Mouse (Mus musculus) T-cell, adult 2 months (primary cell): ENCODE measurements around the gene Kpna6.
A peak's percentile ranks its signal among the peaks of the same experiment; 100 is the strongest.

Source experiments
- DNase-seq: peaks from one replicate; pipeline ENCODE4 v3.0.0; 2022; ENCODE audit warnings: low spot score

Gene Kpna6

GRCm38 (mm10) chr4:129648656-129649055 is 23.9 kb downstream of the Kpna6 start:
- no peak for DNase-seq

- DNase-seq, result no peak
Observed at GRCm38 (mm10) chr4:129645204-129645603, 27.4 kb downstream of the Kpna6 start.

DNA sequence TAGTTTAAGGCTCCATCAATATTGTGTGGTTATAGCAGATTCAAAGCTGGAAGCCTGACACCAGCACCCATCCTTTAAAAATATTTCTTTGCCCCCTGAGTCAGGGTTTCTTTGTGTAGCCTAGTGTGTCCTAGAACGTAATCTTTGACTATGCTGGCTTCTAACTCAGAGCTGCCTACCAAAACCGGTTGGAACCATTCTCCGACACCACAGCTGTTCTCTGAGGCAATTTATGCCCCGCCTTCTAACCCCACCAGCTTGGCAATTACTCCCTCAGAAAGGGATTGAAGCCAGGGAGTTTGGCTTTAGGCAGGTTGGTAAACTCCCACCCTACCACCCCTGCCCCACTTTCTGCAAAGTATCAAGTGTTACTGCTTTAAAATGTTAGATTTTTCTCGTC is 30.8 kb downstream of the Kpna6 start:
- no peak for DNase-seq

- DNase-seq, result peak; percentile 93
Observed at GRCm38 (mm10) chr4:129640638-129641467, 31.7 kb downstream of the Kpna6 start, which contains the start of gene Txlna. Txlna (minus strand) TSS chr4:129641065.

- DNase-seq, result no peak
Observed at GRCm38 (mm10) chr4:129640101-129640637, 32.4 kb downstream of the Kpna6 start.

GRCm38 (mm10) chr4:129639221-129639620 is 33.3 kb downstream of the Kpna6 start:
- DNase-seq, result no peak

DNA sequence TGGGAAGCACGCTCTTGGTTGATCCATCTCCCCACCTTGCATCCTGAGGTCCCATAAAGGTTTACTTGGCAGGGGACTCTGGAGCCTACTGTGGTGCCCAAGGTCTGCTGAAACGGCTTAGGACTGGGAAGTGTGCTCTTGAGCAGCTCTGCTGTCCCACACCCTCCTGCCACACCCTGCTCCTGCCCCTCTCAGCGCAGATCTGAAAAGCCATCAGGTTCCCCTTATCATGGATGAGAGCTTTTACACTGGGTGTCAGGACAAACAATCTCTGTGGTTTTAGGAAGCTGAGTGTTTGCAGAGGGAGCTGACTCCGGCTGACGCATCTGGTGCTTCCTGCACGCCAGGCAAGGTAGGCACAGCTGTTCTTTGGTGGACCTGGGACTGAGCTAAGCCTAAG is 38.7 kb downstream of the Kpna6 start:
- no peak for DNase-seq

DNA sequence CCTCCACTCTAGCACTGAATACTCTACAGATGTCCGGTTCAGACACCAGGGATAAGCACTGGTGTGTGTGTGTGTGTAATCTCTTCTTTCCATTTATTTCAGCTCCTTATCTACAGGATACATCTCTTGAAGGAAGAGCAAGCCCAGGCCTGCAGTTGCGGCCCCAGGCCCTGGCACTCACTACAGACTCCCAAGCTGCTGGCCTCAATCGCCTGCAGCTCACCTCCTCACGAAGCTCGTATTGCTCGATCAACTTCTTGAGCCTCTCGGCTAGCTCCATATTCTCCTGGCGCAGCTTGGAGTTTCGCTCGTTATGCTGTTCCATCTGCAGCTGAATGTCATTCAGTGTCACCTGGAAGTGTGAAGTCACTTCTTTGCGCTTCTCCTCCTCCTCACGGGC is 40.7 kb downstream of the Kpna6 start:
- no peak for DNase-seq

DNA sequence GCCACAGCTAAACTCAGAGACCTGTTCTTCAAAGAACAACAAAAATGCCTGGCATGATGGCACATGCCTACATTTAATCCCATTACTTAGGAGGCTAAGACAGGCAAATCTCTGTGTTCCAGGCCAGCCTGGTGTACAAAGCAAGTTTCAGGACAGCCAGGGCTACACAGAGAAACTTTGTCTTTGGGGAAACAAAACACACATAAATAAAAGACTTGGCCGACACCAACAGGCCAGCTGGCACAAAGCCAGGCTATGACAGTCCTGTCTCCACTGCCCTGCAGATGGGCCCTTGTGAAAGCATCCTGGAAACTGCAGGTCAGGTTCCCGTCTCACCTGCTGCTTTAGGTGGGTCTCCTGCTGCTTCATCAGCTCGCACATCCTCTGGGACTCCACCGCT is 41.6 kb downstream of the Kpna6 start:
- no peak for DNase-seq

GRCm38 (mm10) chr4:129626035-129626434 is 46.5 kb downstream of the Kpna6 start:
- no peak for DNase-seq

DNA sequence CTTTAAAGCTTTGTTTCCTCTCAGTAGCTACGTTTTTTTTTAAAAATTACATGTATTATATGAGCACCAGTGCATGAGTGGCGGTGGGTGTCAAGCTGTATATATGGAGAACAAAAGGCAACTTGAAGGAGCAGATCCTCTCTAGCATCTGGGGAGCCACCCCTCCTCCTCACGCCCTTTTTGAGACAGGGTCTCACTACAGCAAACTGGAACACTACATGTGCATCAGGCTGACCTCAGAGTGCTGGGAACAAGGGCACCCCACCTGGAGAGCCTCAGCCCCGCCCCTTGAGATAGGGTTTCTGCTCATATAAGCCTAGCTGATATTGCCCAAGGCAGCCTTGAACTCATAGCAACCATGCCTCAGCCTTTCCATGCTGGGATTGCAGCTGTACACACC is 47.1 kb downstream of the Kpna6 start:
- no peak for DNase-seq

DNA sequence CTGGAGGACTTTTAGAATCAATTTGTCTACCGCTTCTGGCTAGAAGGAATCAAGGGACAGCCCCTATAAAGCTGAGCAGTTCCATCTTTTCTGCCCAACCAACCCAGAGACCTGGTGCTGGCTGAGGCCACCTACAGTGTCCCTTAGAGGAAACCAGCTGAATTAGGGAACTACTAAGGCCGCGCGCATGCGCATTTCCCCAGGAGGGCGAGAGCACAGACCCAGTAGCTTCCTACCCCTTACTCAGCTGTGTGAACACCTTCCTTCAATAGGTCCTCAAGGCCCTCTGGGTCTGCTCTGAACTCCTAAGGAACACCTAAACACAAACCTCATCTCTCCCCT is 47.6 kb downstream of the Kpna6 start:
- peak; percentile 34 for DNase-seq

DNA sequence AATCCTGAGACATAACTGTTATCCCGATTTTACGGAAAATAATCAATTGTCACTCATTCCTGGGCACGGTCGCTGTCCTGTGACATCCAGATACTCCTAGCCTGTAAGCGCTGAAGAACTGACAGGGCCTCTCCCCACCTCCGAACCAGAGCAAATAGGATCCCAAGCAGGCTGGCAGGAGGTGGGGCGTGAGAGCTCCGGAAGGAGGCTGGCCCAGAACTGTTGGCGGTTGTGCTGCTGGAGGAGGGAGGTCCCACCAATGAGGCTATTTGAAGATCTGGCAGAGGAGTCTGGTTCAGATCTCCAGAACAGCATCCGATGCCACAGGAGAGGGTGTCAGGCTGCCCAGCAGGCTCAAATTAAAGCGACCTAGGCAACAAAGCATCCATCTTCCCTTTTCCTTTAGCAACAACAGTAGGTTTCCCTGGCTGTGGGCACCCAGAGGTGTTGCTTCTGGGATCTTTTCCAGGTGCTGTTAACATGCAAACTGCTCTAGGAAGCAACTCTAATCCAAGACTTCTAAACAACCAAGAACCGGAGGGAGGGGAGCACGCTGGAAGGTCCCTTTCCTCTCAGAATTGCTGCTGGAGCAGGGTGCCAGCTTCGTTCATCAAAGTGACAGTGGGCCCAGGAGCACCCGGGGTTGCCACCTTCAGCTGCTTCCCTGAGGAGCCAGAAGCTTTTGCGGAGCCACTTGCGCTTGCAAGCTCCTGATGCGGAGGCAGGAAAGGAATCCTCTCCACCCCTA is 48.1 kb downstream of the Kpna6 start:
- peak; percentile 92 for DNase-seq

DNA sequence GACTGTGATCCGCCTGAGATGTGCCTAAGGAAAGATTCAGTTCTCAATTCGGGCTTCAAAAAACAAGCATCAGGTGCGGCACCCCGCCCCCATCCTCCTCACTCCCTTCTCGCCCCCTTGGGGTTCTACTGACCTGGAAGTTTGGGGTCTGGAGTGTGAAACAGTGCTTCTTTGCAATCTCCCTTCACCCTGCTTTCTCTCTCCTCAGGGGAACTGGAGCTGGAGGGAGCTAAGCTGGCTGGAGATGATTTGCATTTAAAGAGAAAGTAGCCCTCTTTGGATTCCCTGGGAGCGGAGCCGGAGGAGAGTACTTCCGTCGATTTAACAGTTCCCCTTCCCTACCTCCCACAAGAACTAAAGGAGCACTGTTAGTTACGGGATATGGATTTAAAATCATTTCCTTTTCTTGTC is 48.9 kb downstream of the Kpna6 start, which contains the start of gene Ccdc28b:
TSS of gene Ccdc28b (minus strand) at position 267 of the 411 bp plus-strand sequence.
- DNase-seq, result no peak

GRCm38 (mm10) chr4:129622803-129623535 is 49.6 kb downstream of the Kpna6 start:
- DNase-seq, result no peak

DNA sequence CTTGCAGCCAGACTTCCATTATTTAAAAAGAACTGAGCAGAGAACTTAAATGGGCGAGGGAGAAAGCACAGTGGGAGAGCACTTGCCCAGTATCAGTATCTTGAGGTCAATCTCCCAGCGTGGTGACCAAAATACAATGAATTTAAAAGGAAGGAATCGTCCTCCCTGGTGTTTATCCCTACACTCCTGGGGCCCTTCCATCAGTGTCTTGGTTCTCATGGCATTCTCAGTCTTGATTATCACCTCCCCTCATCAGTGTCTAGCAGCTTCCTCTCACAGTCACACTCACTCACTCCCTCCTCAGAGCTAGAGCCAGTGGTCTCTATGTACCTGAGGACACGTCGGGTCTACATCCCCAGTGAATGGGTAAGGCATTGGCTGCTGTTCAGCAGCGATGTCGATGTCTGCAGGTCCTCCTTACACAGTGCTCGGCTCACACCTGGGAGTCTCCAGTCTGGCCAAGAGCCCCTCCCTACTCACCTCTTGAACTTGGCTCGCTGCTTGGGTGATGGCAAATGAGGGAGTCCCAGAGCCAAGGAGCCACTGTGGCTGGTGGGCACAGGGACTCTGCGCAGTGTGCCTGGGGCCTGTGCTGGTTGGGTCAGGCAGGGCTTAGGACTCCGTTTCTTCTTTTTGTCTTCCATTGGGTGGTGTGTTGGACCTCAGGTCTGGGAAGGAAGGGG is 50.3 kb downstream of the Kpna6 start:
- no peak for DNase-seq

DNA sequence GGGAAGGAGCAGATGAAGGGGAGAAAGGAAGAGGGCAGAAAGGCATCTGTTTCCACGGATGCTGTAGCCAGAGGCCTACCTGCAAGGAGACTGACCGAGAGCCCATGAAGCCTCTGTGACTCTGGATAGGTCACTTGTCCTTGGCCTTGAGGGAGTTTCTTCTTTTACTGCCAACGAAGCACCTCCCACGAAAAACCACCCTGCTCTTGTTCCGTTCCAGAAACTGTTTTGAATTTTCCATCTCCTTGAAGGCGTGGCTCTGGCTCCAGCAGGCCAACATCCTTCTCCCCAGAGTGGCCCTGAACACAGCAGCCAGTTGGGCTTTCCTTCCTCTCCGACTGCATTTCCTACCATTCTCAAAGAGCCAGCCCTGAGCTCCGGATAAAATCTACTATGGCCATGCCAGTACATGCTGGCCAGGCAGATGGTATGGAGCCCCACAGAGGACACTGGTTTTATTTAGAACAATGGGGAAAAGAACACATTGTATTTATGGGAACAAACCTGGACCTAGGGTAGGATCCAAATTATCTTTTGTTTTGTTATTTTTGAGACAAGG is 51.2 kb downstream of the Kpna6 start:
- no peak for DNase-seq

GRCm38 (mm10) chr4:129620419-129621282 is 51.9 kb downstream of the Kpna6 start:
- DNase-seq, result no peak

GRCm38 (mm10) chr4:129618786-129619691 is 53.5 kb downstream of the Kpna6 start, which contains the start of gene Iqcc:
Iqcc (minus strand) TSS chr4:129619099.
- peak; percentile 95 for DNase-seq
